Mouse (Mus musculus): ENCODE results near the gene Ifrd2. TPM values are rescaled to one million over a fixed set of nuclear protein-coding genes. Genes with fewer than 3 reads are reported as not detected.

Gene Ifrd2
- polyA plus RNA-seq, 1 experiment = 71.2 TPM

GRCm38 (mm10) chr9:107579023-107579900 is 8.2 kb upstream of the Ifrd2 start:
- TF ChIP-seq CTCF (IDR thresholded peaks at IDR 0.05; ENCODE audit: extremely low read depth, insufficient read depth, insufficient read length, insufficient replicate concordance) (no peak), POLR2A (IDR thresholded peaks at IDR 0.05; ENCODE audit: low read depth, low read length) (no peak)
- H3K4me3 ChIP-seq (ENCODE audit: extremely low read depth, insufficient read depth, insufficient read length) = no peak overlapping the region
- no peak overlapping the region for H3K27ac ChIP-seq (ENCODE audit: insufficient read depth, low read length)
- DNase-seq (ENCODE audit: low read depth in 1 of 2, low spot score in 2 of 2) = no peak
- no peaks in the 10 kb centered on the region for H3K27me3 ChIP-seq (ENCODE audit: control insufficient read depth, insufficient read depth, low read length)
- H3K4me1 ChIP-seq (ENCODE audit: control insufficient read depth, insufficient read depth, insufficient read length) = peaks cover 11% of the 10 kb centered on the region; the same call in 1 of the 2 replicates
- no peaks in the 10 kb centered on the region for H3K36me3 ChIP-seq (ENCODE audit: control insufficient read depth, insufficient read depth, low read length)
- WGBS = 88% methylated on average over 14 of the region's 14 CpGs

- H3K4me3 ChIP-seq (ENCODE audit: extremely low read depth, insufficient read depth, insufficient read length) = peak within 1 kb of the TSS; percentile 70
- H3K27ac ChIP-seq (ENCODE audit: insufficient read depth, low read length) = peak within 1 kb of the TSS; percentile 74
- under 1% methylated on average over 32 of the region's 32 CpGs for WGBS
- TF ChIP-seq CTCF (IDR thresholded peaks at IDR 0.05; ENCODE audit: extremely low read depth, insufficient read depth, insufficient read length, insufficient replicate concordance) = no peak
- TF ChIP-seq POLR2A (IDR thresholded peaks at IDR 0.05; ENCODE audit: low read depth, low read length) = peak; percentile 67
- no peaks in the 10 kb centered on the region for H3K27me3 ChIP-seq (ENCODE audit: control insufficient read depth, insufficient read depth, low read length)
- DNase-seq (ENCODE audit: low read depth in 1 of 2, low spot score in 2 of 2) = peak; percentile 68 to 73
- H3K4me1 ChIP-seq (ENCODE audit: control insufficient read depth, insufficient read depth, insufficient read length) = peaks cover 11% of the 10 kb centered on the region; the same call in 1 of the 2 replicates
- H3K36me3 ChIP-seq (ENCODE audit: control insufficient read depth, insufficient read depth, low read length) = no peaks in the 10 kb centered on the region
These were observed 6.7 kb upstream of the Ifrd2 start, which contains the start of gene Hyal3 for GRCm38 (mm10) chr9:107580501-107581317. Hyal3 (plus strand) TSS chr9:107580818.

- H3K4me3 ChIP-seq (ENCODE audit: extremely low read depth, insufficient read depth, insufficient read length) = 0 out of 2 replicates have a peak overlapping the region, but pooled peaks have one; percentile 70
- no peak for DNase-seq (ENCODE audit: low read depth in 1 of 2, low spot score in 2 of 2)
These were observed 5.9 kb upstream of the Ifrd2 start for GRCm38 (mm10) chr9:107581584-107581983.

DNA sequence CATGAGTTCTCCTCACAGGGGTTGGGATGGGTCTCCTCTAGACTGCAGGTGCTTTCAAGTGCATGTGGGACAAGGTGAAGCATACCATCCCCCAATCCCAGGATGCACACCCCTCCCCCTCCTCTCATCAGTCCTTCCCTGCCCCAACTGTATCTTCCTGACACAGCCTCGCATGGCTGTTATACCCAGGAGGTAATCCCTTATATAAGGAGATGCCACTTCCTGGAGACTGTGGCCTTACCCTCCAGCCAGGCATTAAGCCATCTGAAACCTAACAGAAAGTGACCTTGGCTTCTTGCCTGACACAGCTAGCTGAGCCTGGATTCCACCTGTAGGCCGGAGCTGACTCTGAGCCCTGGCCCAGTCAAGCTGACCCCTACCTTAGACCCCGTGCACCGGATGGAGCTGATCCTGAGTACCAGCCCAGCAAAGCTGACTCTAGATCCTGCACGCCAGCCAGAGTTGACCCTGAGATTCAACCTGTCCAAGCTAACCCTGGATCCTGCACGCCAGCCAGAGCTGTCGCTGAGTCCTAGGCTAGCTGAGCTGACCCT is 4.9 kb upstream of the Ifrd2 start:
- DNase-seq (ENCODE audit: low read depth in 1 of 2, low spot score in 2 of 2) = no peak
- H3K27me3 ChIP-seq (ENCODE audit: control insufficient read depth, insufficient read depth, low read length) = no peaks in the 10 kb centered on the region
- WGBS = 87% methylated on average over 7 of the region's 7 CpGs
- no peaks in the 10 kb centered on the region for H3K36me3 ChIP-seq (ENCODE audit: control insufficient read depth, insufficient read depth, low read length)
- H3K4me1 ChIP-seq (ENCODE audit: control insufficient read depth, insufficient read depth, insufficient read length) = peaks cover 11% of the 10 kb centered on the region; the same call in 1 of the 2 replicates
- no peak overlapping the region for H3K4me3 ChIP-seq (ENCODE audit: extremely low read depth, insufficient read depth, insufficient read length)
- H3K27ac ChIP-seq (ENCODE audit: insufficient read depth, low read length) = no peak overlapping the region
- no peak for TF ChIP-seq CTCF (IDR thresholded peaks at IDR 0.05; ENCODE audit: extremely low read depth, insufficient read depth, insufficient read length, insufficient replicate concordance)
- TF ChIP-seq POLR2A (IDR thresholded peaks at IDR 0.05; ENCODE audit: low read depth, low read length) = no peak

More at GRCm38 (mm10) chr9:107581584-107581983, 5.9 kb upstream of the Ifrd2 start:
- no peak for TF ChIP-seq POLR2A (IDR thresholded peaks at IDR 0.05; ENCODE audit: low read depth, low read length)
- TF ChIP-seq CTCF (IDR thresholded peaks at IDR 0.05; ENCODE audit: extremely low read depth, insufficient read depth, insufficient read length, insufficient replicate concordance) = no peak
- Histone ChIP-seq H3K4me1 (ENCODE audit: control insufficient read depth, insufficient read depth, insufficient read length) (peaks cover 11% of the 10 kb centered on the region; the same call in 1 of the 2 replicates), H3K27ac (ENCODE audit: insufficient read depth, low read length) (no peak overlapping the region), H3K27me3 (ENCODE audit: control insufficient read depth, insufficient read depth, low read length) (no peaks in the 10 kb centered on the region), H3K36me3 (ENCODE audit: control insufficient read depth, insufficient read depth, low read length) (no peaks in the 10 kb centered on the region)
- 60% methylated on average over 4 of the region's 4 CpGs for WGBS

- TF ChIP-seq POLR2A (IDR thresholded peaks at IDR 0.05; ENCODE audit: low read depth, low read length) = no peak
- no peak for TF ChIP-seq CTCF (IDR thresholded peaks at IDR 0.05; ENCODE audit: extremely low read depth, insufficient read depth, insufficient read length, insufficient replicate concordance)
- WGBS = 97% methylated on average over 14 of the region's 14 CpGs
- H3K4me1 ChIP-seq (ENCODE audit: control insufficient read depth, insufficient read depth, insufficient read length) = peaks cover 14% of the 10 kb centered on the region; the same call in 1 of the 2 replicates
- no peaks in the 10 kb centered on the region for H3K36me3 ChIP-seq (ENCODE audit: control insufficient read depth, insufficient read depth, low read length)
- no peak overlapping the region for H3K27ac ChIP-seq (ENCODE audit: insufficient read depth, low read length)
- no peak for DNase-seq (ENCODE audit: low read depth in 1 of 2, low spot score in 2 of 2)
- no peak overlapping the region for H3K4me3 ChIP-seq (ENCODE audit: extremely low read depth, insufficient read depth, insufficient read length)
- H3K27me3 ChIP-seq (ENCODE audit: control insufficient read depth, insufficient read depth, low read length) = no peaks in the 10 kb centered on the region
These were observed 4.3 kb upstream of the Ifrd2 start for GRCm38 (mm10) chr9:107583174-107583573.

GRCm38 (mm10) chr9:107586504-107586903 is 938 bp upstream of the Ifrd2 start:
- no peaks in the 10 kb centered on the region for H3K27me3 ChIP-seq (ENCODE audit: control insufficient read depth, insufficient read depth, low read length)
- peak overlapping the region; percentile 3; the same call in 1 of the 2 replicates for H3K27ac ChIP-seq (ENCODE audit: insufficient read depth, low read length)
- DNase-seq (ENCODE audit: low read depth in 1 of 2, low spot score in 2 of 2) = no peak
- H3K36me3 ChIP-seq (ENCODE audit: control insufficient read depth, insufficient read depth, low read length) = peaks cover 16% of the 10 kb centered on the region
- TF ChIP-seq CTCF (IDR thresholded peaks at IDR 0.05; ENCODE audit: extremely low read depth, insufficient read depth, insufficient read length, insufficient replicate concordance) (no peak), POLR2A (IDR thresholded peaks at IDR 0.05; ENCODE audit: low read depth, low read length) (no peak)
- WGBS = 88% methylated on average over 5 of the region's 5 CpGs
- H3K4me1 ChIP-seq (ENCODE audit: control insufficient read depth, insufficient read depth, insufficient read length) = peaks cover 4% of the 10 kb centered on the region; the same call in 1 of the 2 replicates
- H3K4me3 ChIP-seq (ENCODE audit: extremely low read depth, insufficient read depth, insufficient read length) = no peak overlapping the region
